Mouse (Mus musculus): Measurements from ENCODE around the gene Thsd4. TPM values are rescaled to one million over a fixed set of nuclear protein-coding genes. Genes with fewer than 3 reads are reported as not detected.

The Thsd4 gene
- total RNA-seq (2021) = 10 to 100 TPM; 10.1 to 10.6 TPM
- long read RNA-seq, experiment 1, partial matches to known transcripts = 1 of 4 reads
- long read RNA-seq, experiment 1, other reads (novel, unspliced or antisense) = 3 of 4 reads
- long read RNA-seq, experiment 2, partial matches to known transcripts = 0 of 1 reads
- long read RNA-seq, experiment 2, other reads (novel, unspliced or antisense) = 1 of 1 reads

GRCm38 (mm10) chr9:60521806-60522264 is at the start of gene Thsd4:
TSS of gene Thsd4 (minus strand) at chr9:60522046.
- peak; percentile 75 for DNase-seq

DNA sequence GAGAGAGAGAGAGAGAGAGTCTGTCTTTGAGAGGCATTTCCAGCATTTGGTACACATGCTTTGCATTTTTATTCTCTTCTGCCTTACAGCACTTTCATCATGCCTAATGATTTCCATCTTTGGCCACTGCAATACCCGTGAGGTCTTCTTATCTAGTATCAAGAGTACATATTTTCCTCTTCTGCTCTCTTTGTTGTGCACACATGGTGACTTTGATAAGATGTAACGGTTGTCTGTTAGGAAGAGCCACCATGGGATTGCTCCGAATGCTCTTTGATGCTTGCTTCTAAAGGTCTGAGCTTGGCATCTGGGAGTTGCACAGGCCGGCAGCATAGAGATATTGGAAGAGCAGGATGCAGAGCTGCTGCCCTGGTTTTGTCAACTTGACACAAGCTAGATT is 49.2 kb upstream of the Thsd4 start:
- no peak for DNase-seq

- no peak for DNase-seq
These were observed 47.5 kb upstream of the Thsd4 start for GRCm38 (mm10) chr9:60569366-60569765.

- DNase-seq = no peak
These were observed 42.0 kb upstream of the Thsd4 start for GRCm38 (mm10) chr9:60563809-60564208.

GRCm38 (mm10) chr9:60562443-60563371 is 40.9 kb upstream of the Thsd4 start:
- DNase-seq = peak; percentile 38

DNA sequence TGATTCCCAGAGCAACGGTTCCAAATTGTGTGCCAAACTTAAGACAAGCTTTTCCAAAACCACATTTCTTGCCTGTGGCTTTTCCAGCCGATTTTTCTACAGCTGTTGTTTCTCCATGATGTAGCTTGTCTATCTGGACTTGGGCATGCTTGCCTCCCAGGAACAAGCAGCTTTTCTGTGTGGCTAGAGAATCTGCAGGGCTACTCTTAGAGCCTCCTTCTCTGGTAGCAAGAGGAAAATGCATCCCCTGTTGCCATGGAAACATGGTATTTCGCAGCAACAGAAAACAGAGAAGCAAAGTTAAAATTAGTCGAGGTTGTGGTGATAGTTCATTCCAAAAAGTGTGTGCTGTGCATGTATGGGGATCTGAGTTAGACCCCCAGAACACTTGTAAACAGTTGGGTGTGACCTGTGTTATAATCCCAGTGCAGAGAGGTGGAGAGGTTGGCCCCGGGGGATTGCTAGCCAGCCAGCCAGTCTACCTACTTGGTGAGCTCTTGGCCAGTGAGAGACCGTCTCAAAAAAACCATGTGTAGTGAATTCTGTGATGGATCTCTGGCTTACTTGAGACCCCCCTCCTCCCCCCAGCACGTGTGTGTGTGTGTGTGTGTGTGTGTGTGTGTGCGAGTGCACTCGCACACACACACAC is 39.9 kb upstream of the Thsd4 start:
- no peak for DNase-seq

DNA sequence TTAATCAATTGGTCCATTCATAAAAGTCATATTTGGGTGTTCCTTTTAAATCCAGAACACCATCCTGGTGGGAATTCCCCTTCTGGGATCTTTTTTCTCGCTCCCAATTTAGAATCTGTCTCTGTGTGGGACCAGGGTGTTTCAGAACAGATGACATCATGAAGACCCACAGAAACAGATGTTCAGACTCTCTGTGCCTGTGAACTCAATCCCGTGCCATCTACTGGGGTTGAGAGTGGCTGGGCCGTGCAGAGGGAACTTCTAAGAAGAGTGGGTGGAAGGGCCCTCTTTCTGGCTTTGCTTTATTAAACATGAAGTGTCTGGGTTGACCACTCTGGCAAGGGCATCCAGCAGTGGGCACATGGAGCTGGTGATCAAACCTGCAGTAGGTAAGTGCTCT is 36.7 kb upstream of the Thsd4 start:
- no peak for DNase-seq

DNA sequence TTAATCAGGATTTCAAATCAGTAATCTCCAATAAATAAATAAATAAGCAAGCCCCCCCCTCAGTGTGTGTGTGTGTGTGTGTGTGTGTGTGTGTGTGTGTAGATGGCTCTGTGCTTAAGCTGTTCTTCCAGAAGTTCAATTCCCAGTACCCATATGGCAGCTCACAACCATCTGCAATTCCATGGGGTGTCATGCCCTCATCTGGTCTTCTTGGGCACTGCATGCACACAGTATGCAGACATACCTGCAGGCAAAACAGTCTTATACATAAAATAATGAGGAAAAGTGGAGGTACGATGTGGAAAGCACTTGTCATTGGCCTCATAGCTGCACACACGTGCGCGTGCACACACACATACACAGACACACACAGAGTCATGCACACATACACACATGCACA is 29.4 kb upstream of the Thsd4 start:
- DNase-seq = no peak

DNA sequence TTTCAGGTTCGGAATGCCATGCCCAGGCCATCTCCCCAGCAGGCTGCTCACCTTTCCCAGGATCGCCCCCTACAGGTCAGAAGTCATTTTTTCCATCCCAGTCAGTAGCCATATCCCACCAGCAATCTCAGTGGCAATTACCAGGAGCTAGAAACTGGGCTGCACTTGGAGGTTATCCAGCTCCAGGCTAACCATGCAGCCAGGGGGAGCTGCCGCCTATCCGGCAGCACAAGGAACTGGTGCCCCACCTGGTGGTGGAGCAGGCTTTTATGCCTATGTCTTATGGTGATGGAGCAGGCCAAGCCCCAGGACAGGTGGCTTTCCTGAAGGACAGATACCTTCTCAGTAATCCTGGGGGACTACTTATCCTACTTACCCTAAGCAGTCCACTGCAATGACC is 26.3 kb upstream of the Thsd4 start:
- peak; percentile 66 for DNase-seq

GRCm38 (mm10) chr9:60546169-60546568 is 24.3 kb upstream of the Thsd4 start:
- no peak for DNase-seq

- no peak for DNase-seq
These were observed 23.7 kb upstream of the Thsd4 start for GRCm38 (mm10) chr9:60545361-60546096.

GRCm38 (mm10) chr9:60543422-60544015 is 21.7 kb upstream of the Thsd4 start:
- DNase-seq = no peak

GRCm38 (mm10) chr9:60530310-60530709 is 8.5 kb upstream of the Thsd4 start:
- no peak for DNase-seq

DNA sequence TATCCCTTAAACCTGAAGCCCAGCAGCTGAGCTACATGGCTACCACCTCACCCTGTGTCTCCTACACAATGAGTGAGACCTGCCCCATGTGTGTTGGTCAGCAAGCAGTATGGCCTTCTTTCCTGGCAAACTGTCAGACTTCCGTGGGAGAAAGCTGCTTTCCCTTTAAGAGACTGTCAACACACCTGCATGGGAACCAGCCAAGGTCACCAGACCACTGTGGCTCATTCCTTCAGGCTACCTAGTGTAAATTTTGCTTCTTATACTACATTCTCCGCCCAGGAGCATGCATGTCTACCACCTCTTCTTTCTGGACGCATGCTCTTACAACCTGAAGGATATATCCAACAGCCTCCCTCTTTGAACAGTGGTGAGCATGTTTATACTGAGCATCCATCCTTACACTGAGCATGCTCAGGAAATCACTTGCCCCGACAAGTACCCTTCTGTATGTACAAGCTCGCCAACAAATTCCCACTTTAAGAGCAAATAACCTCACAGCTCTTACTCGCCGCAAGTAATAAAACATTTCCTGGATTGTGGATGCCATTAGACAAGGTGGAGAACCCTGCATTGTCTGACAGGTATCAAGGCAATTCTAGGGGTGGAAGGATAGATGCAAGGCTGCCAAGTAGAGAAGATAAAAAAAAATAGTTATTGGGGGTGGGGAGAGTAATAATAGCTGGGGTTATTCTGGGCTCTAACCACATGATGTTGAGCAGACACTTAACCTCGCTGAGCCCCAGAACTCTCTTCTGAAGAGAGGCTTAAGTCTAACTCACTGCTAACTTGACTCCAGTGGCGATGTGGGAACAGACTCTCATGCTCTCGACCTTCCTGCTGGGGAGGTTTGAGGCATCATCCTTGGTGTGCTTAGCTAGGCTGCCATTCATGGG is 7.8 kb upstream of the Thsd4 start:
- DNase-seq = no peak

- DNase-seq = no peak
These were observed 6.4 kb upstream of the Thsd4 start for GRCm38 (mm10) chr9:60528269-60528668.

DNA sequence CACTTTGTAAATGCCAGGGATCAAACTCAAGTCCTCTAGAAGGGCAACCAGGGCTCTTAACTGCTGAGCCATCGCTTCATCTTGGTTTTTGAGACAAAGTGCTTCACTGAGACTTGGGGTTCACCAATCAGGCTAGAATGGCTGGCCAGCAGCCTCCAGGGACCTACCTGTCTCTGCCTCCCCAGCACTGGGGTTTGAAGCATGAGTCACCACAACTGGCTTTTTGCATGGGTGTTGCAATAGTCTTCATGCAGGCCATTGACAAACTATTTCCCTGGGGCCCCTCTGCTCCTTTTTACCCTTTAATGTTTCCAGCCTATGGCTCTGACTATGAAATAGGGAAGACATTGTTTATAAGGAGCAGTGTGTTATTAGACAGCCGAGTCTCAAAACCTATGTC is 6.0 kb upstream of the Thsd4 start:
- DNase-seq = no peak

DNA sequence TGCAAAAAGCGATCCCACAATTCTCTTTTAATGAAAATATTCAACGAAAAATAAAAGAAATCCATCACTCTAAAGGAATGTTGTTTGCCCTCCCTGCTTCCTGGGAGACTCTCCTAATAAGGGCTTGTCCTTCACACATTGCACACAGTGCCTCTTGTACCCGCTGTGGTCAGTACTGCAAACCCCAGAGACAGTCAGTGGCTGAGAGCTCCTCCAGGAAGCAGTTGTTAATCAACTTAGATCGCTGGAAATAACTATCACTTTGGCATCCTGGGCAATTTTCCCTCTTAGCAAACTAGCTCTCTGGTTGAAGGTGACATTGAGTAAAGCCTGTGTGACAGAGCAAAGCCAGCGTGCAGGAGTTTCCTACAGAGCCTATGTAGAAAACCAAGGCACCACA is 5.2 kb upstream of the Thsd4 start:
- no peak for DNase-seq

GRCm38 (mm10) chr9:60526195-60526594 is 4.3 kb upstream of the Thsd4 start:
- DNase-seq = no peak

GRCm38 (mm10) chr9:60521143-60521542 is 703 bp downstream of the Thsd4 start:
- no peak for DNase-seq

DNA sequence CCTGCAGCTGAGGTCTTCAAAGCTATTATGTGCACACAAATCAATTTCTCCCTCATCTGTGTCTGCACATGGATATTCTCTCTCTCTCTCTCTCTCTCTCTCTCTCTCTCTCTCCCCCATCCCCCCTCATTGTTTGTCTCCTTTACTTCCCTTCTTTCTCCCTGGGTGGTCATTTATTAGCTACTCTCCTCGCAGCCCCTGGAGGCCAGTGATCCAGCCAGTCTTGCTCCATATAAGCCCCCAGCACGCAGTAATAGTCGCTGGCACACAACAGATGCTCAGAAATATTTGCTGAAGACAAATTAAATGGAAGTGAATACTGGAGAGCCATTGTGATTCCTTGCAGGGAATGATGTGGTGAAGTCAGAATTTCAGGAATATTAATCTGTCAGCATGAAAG is 2.2 kb downstream of the Thsd4 start:
- no peak for DNase-seq

DNA sequence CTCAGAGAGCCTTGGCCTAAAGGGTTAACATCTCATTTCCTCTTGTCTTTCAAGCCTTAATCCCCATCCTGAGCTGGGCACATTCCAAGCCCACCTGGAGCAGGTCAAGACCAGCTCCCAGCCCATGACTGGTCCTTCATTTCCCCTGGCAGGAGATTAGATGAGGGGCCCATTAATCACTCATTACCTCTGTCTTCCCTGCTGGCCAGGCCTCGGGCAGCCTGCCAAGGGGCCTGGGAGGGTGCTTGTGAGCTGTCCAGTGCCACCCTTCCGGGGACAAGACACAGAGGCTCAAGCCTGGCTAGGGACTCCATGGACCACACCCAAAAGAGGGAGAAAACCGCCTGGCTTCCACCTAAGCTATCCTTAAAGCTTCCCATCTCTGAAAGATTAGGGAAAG is 3.6 kb downstream of the Thsd4 start:
- peak; percentile 72 for DNase-seq
